Mouse (Mus musculus): ENCODE measurements around the gene Slc2a4. TPM values are rescaled to one million over a fixed set of nuclear protein-coding genes. Genes with fewer than 3 reads are reported as not detected.
"Not testable (repeated sequence)": the region's sequence is repeated elsewhere in the genome, so short reads cannot be mapped to it uniquely, and the experiment has no call there.

Gene Slc2a4
- polyA plus RNA-seq, 1 experiment from 2014 or later = 25.8 TPM

GRCm38 (mm10) chr11:69966006-69966859, 18.2 kb upstream of the Slc2a4 start:
- 2% methylated on average over 56 of the region's 59 CpGs for WGBS
- peaks cover 51% of the 10 kb centered on the region for H3K27me3 ChIP-seq (replicated peaks; ENCODE audit: control insufficient read depth, insufficient read depth, low read length)
- H3K4me2 ChIP-seq (ENCODE audit: low read length) = peak overlapping the region; percentile 57
- peak overlapping the region; percentile 64 for H3K9ac ChIP-seq (ENCODE audit: low read length)
- peaks cover 30% of the 10 kb centered on the region for H3K36me3 ChIP-seq (ENCODE audit: control insufficient read depth, insufficient read depth, low read length)
- H3K9me3 ChIP-seq (ENCODE audit: control insufficient read depth, low read length) = no peaks in the 10 kb centered on the region
- peak overlapping the region; percentile 92 for H3K27ac ChIP-seq (ENCODE audit: low read depth)
- DNase-seq (ENCODE audit: low spot score) (peak; percentile 82), ATAC-seq (replicated peaks; ENCODE audit: low FRiP score, low TSS enrichment, low read depth) (peak; percentile 40)
- H3K4me1 ChIP-seq (replicated peaks; ENCODE audit: control insufficient read depth, insufficient read depth, low read length) = peaks cover 5% of the 10 kb centered on the region; the same call in 1 of the 2 replicates
- H3K4me3 ChIP-seq (ENCODE audit: low read depth, low read length) = peak overlapping the region; percentile 46

DNA sequence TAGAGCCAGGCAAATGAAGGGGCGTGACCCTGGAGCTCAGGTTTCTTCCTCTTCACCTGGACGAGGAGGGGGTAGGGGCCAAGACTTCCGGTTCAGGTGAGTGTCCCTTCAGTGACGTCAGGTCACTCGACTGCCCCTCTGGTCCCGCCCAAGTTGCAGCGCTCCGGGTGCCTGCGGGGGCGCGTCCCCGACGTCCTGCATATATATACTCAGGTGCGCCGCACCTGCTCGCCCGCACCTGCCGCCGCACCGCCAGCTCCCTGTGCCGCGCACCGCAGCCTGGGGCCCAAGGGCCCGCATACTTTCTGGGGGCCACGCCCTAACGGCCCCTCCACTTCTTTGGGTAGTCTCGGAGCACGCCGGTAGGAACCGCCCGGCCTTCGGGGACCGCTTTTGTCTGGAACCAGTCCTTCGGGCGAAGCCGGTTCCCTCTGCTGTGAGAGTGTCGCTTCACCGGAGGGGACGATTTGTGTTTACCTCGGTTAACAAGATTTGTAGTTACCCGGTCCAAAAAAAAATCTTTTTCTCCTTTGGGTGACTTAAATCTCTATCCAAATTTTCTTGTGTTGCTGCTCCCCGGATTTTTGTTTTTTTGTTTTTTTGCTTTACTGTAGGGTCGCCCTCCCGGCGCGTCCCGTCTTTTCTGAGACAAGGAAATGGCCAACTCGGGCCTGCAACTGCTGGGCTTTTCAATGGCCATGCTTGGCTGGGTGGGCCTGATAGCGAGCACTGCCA, 17.4 kb upstream of the Slc2a4 start:
- Histone ChIP-seq H3K4me3 (ENCODE audit: low read depth, low read length) (peak overlapping the region; percentile 46), H3K27me3 (replicated peaks; ENCODE audit: control insufficient read depth, insufficient read depth, low read length) (peaks cover 51% of the 10 kb centered on the region), H3K9me3 (ENCODE audit: control insufficient read depth, low read length) (no peaks in the 10 kb centered on the region), H3K27ac (ENCODE audit: low read depth) (peak overlapping the region; percentile 92), H3K9ac (ENCODE audit: low read length) (peak overlapping the region; percentile 64), H3K4me2 (ENCODE audit: low read length) (peak overlapping the region; percentile 57), H3K36me3 (ENCODE audit: control insufficient read depth, insufficient read depth, low read length) (peaks cover 26% of the 10 kb centered on the region), H3K4me1 (replicated peaks; ENCODE audit: control insufficient read depth, insufficient read depth, low read length) (peaks cover 5% of the 10 kb centered on the region; the same call in 1 of the 2 replicates)
- ATAC-seq (replicated peaks; ENCODE audit: low FRiP score, low TSS enrichment, low read depth) (peak; percentile 59), DNase-seq (ENCODE audit: low spot score) (peak; percentile 84)
- 1% methylated on average over 49 of the region's 49 CpGs for WGBS

- Histone ChIP-seq H3K27me3 (replicated peaks; ENCODE audit: control insufficient read depth, insufficient read depth, low read length) (peaks cover 51% of the 10 kb centered on the region), H3K9ac (ENCODE audit: low read length) (peak within 1 kb of the TSS; percentile 64)
Measured at GRCm38 (mm10) chr11:69964650-69965270, 16.8 kb upstream of the Slc2a4 start, which contains the start of gene Cldn7. TSS of gene Cldn7 (plus strand) at chr11:69964779.

GRCm38 (mm10) chr11:69961841-69962240, 13.9 kb upstream of the Slc2a4 start:
- ATAC-seq (replicated peaks; ENCODE audit: low FRiP score, low TSS enrichment, low read depth) (no peak), DNase-seq (ENCODE audit: low spot score) (peak; percentile 70)
- Histone ChIP-seq H3K27me3 (replicated peaks; ENCODE audit: control insufficient read depth, insufficient read depth, low read length) (peaks cover 46% of the 10 kb centered on the region), H3K9ac (ENCODE audit: low read length) (no peak overlapping the region), H3K9me3 (ENCODE audit: control insufficient read depth, low read length) (no peaks in the 10 kb centered on the region), H3K4me3 (ENCODE audit: low read depth, low read length) (no peak overlapping the region), H3K27ac (ENCODE audit: low read depth) (peak overlapping the region; percentile 74), H3K4me1 (replicated peaks; ENCODE audit: control insufficient read depth, insufficient read depth, low read length) (peaks cover 4% of the 10 kb centered on the region; the same call in 1 of the 2 replicates), H3K4me2 (ENCODE audit: low read length) (no peak overlapping the region), H3K36me3 (ENCODE audit: control insufficient read depth, insufficient read depth, low read length) (no peaks in the 10 kb centered on the region)
- 36% methylated on average over 5 of the region's 5 CpGs for WGBS

More at GRCm38 (mm10) chr11:69964650-69965270, 16.8 kb upstream of the Slc2a4 start, which contains the start of gene Cldn7:
- H3K9me3 ChIP-seq (ENCODE audit: control insufficient read depth, low read length) = no peaks in the 10 kb centered on the region
- H3K4me3 ChIP-seq (ENCODE audit: low read depth, low read length) = peak within 1 kb of the TSS; percentile 46
- ATAC-seq (replicated peaks; ENCODE audit: low FRiP score, low TSS enrichment, low read depth) (0 out of 2 replicates have a peak, but pooled peaks have one; percentile 10), DNase-seq (ENCODE audit: low spot score) (peak; percentile 71)
- 7% methylated on average over 24 of the region's 24 CpGs for WGBS
- H3K27ac ChIP-seq (ENCODE audit: low read depth) = peak within 1 kb of the TSS; percentile 92
- peak within 1 kb of the TSS; percentile 57 for H3K4me2 ChIP-seq (ENCODE audit: low read length)
- H3K36me3 ChIP-seq (ENCODE audit: control insufficient read depth, insufficient read depth, low read length) = peaks cover 19% of the 10 kb centered on the region
- H3K4me1 ChIP-seq (replicated peaks; ENCODE audit: control insufficient read depth, insufficient read depth, low read length) = peaks cover 5% of the 10 kb centered on the region; the same call in 1 of the 2 replicates

- 35% methylated on average over 5 of the region's 5 CpGs for WGBS
- DNase-seq (ENCODE audit: low spot score) (no peak), ATAC-seq (replicated peaks; ENCODE audit: low FRiP score, low TSS enrichment, low read depth) (no peak)
- H3K27me3 ChIP-seq (replicated peaks; ENCODE audit: control insufficient read depth, insufficient read depth, low read length) = peaks cover 34% of the 10 kb centered on the region
- H3K9ac ChIP-seq (ENCODE audit: low read length) = no peak overlapping the region
- no peaks in the 10 kb centered on the region for H3K36me3 ChIP-seq (ENCODE audit: control insufficient read depth, insufficient read depth, low read length)
- H3K27ac ChIP-seq (ENCODE audit: low read depth) = peak overlapping the region; percentile 38; the same call in 1 of the 2 replicates
- no peaks in the 10 kb centered on the region for H3K4me1 ChIP-seq (replicated peaks; ENCODE audit: control insufficient read depth, insufficient read depth, low read length)
- no peaks in the 10 kb centered on the region; the same call in 1 of the 2 replicates for H3K9me3 ChIP-seq (ENCODE audit: control insufficient read depth, low read length)
- H3K4me3 ChIP-seq (ENCODE audit: low read depth, low read length) = no peak overlapping the region
- H3K4me2 ChIP-seq (ENCODE audit: low read length) = no peak overlapping the region
Measured at GRCm38 (mm10) chr11:69960616-69961015, 12.6 kb upstream of the Slc2a4 start.

DNA sequence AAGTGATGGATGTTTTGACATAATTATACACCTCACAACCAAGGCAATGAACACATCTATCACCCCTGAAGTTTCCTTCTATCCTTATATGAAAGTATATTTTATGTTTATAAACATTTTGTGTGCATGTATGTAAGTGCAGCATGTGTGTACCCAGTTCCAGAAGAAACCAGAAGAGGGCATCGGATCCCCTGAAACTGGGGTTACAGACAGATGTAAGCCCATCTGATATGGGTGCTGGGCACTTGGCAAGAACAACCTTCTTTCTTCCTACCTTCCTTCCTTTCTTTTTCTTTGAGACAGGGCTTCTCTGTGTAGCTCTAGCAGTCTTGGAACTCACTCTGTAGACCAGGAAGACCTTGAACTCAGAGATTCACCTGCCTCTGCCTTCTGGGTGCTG, 8.2 kb upstream of the Slc2a4 start:
- Histone ChIP-seq H3K36me3 (ENCODE audit: control insufficient read depth, insufficient read depth, low read length) (no peaks in the 10 kb centered on the region), H3K27me3 (replicated peaks; ENCODE audit: control insufficient read depth, insufficient read depth, low read length) (no peaks in the 10 kb centered on the region), H3K4me2 (ENCODE audit: low read length) (no peak overlapping the region), H3K9me3 (ENCODE audit: control insufficient read depth, low read length) (no peaks in the 10 kb centered on the region; the same call in 1 of the 2 replicates), H3K4me3 (ENCODE audit: low read depth, low read length) (no peak overlapping the region), H3K4me1 (replicated peaks; ENCODE audit: control insufficient read depth, insufficient read depth, low read length) (no peaks in the 10 kb centered on the region), H3K27ac (ENCODE audit: low read depth) (no peak overlapping the region), H3K9ac (ENCODE audit: low read length) (no peak overlapping the region)
- ATAC-seq (replicated peaks; ENCODE audit: low FRiP score, low TSS enrichment, low read depth) (no peak), DNase-seq (ENCODE audit: low spot score) (no peak)
- 76% methylated on average over 1 of the region's 1 CpGs for WGBS

DNA sequence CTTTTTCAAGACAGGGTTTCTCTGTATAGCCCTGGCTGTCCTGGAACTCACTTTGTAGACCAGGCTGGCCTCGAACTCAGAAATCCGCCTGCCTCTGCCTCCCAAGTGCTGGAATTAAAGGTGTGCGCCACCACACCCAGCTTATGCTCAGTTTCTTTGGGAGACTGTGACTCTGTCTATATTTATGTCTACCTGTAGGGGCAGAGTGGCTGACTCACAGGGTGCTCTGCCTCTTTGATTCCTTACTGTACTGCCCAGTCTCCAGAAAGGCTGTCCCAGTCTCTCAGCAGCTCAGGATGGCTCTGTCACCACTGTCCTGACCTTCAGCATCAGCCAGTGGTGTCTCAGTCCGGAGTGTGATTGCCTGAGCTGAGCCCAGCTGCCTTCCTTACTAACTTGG, 7.6 kb upstream of the Slc2a4 start:
- H3K36me3 ChIP-seq (ENCODE audit: control insufficient read depth, insufficient read depth, low read length) = not testable (repeated sequence)
- WGBS = 73% methylated on average over 4 of the region's 4 CpGs

DNA sequence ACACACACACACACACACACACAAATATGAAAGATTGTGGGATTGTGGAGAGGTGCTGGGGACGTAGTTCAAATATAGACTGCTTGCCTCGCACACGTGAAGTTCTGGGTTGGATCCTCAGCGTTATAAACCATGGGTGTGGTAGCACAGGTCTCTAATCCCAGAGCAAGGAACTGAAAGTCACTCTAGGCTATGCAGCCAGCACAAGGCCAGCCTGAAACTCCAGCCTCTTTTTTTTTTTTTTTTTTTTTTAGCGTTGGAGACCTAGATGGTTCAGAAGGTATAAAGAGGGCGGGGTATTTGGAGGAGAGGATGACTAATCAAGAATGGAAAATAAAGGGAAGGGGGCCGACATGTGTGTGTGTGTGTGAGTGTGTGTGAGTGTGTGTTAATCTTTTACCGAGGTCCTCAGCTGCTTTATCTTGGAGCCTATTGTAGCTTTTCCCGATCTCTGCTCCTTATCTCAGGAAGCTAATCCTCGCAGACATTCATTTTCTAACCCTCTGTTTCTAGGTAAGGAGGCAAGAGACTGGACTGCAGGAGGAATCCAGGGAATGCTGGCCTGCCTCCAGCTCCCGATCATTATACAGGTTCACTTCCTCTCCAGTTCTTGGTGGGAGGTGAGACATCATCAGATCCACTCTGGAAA, 5.4 kb upstream of the Slc2a4 start:
- ATAC-seq (replicated peaks; ENCODE audit: low FRiP score, low TSS enrichment, low read depth) (peak; percentile 38; the same call in 1 of the 2 replicates), DNase-seq (ENCODE audit: low spot score) (no peak)
- Histone ChIP-seq H3K4me2 (ENCODE audit: low read length) (no peak overlapping the region), H3K9ac (ENCODE audit: low read length) (no peak overlapping the region), H3K4me1 (replicated peaks; ENCODE audit: control insufficient read depth, insufficient read depth, low read length) (no peaks in the 10 kb centered on the region), H3K4me3 (ENCODE audit: low read depth, low read length) (no peak overlapping the region), H3K9me3 (ENCODE audit: control insufficient read depth, low read length) (no peaks in the 10 kb centered on the region; the same call in 1 of the 2 replicates), H3K27me3 (replicated peaks; ENCODE audit: control insufficient read depth, insufficient read depth, low read length) (no peaks in the 10 kb centered on the region), H3K27ac (ENCODE audit: low read depth) (no peak overlapping the region; the same call in 1 of the 2 replicates), H3K36me3 (ENCODE audit: control insufficient read depth, insufficient read depth, low read length) (no peaks in the 10 kb centered on the region)
- 49% methylated on average over 11 of the region's 11 CpGs for WGBS

More for the DNA sequence above, 7.6 kb upstream of the Slc2a4 start:
- not testable (repeated sequence) for H3K9me3 ChIP-seq (ENCODE audit: control insufficient read depth, low read length); H3K27me3 ChIP-seq (replicated peaks; ENCODE audit: control insufficient read depth, insufficient read depth, low read length); H3K9ac ChIP-seq (ENCODE audit: low read length); DNase-seq (ENCODE audit: low spot score); H3K27ac ChIP-seq (ENCODE audit: low read depth); H3K4me1 ChIP-seq (replicated peaks; ENCODE audit: control insufficient read depth, insufficient read depth, low read length); ATAC-seq (replicated peaks; ENCODE audit: low FRiP score, low TSS enrichment, low read depth); H3K4me2 ChIP-seq (ENCODE audit: low read length); H3K4me3 ChIP-seq (ENCODE audit: low read depth, low read length)

Measured in intestine, embryonic 14.5 days (tissue).